In the genomic region with DNA sequence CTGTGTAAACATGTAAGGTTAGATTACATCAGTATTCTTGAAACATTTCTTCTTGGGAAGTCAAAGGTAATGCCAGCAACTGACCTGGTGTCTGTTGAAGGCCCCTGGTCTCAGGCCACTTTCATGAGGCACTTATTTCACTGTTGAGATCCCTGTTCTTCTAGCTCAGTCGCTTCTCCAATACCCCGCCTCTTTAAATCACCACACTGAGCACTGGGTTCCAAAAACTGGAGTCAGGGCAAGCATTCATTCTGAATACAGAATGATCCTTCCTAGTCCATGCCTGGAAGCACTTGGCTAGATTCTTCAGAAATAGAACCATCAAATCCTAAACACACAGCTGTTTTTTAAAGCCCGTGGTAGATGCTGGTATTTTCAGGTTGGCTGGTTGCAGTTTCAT, we compare ENCODE assay signal across 16 mouse cellular contexts. TPM values are rescaled to one million over a fixed set of nuclear protein-coding genes. Genes with fewer than 3 reads are reported as not detected.
DNase-seq lines count a peak whose midpoint lies in the region; ATAC-seq and TF ChIP-seq lines count a peak whose summit lies in the region.
"Had no signal": no experiment of that assay in that cellular context is flagged by ENCODE, and none has a peak within 500 bp of the region (broad histone marks: within the 10 kb centered on the region; RNA-seq: fewer than 3 reads in every experiment).

No protein-coding gene starts in this region.

- peaks cover 8% of the 10 kb centered on the region for H3K4me1 ChIP-seq in heart, adult 2 months (ENCODE audit: control insufficient read depth, insufficient read depth, low read length)
- H3K4me1 ChIP-seq in liver, embryonic 11.5 days (replicated peaks; ENCODE audit: control insufficient read depth, insufficient read depth, low read length), result peaks cover 21% of the 10 kb centered on the region
- H3K4me1 ChIP-seq in brown adipose tissue, adult 24 weeks (ENCODE audit: control insufficient read depth, insufficient read depth, insufficient read length, low read length), result peaks cover 6% of the 10 kb centered on the region; the same call in 1 of the 2 replicates
- H3K4me1 ChIP-seq in liver, postnatal 0 days (ENCODE audit: insufficient read depth), result peaks cover 27% of the 10 kb centered on the region
- peaks cover 15% of the 10 kb centered on the region for H3K4me1 ChIP-seq in midbrain, embryonic 15.5 days

- peak overlapping the region; percentile 90 for H3K27ac ChIP-seq in heart, adult 2 months
- no peak overlapping the region for H3K27ac ChIP-seq in liver, embryonic 11.5 days (ENCODE audit: low read depth, low read length)
- peak overlapping the region; percentile 96; the same call in 1 of the 2 replicates for H3K27ac ChIP-seq in brown adipose tissue, adult 24 weeks (replicated peaks; ENCODE audit: low read depth, low read length)
- peak overlapping the region; percentile 82 for H3K27ac ChIP-seq in liver, postnatal 0 days (ENCODE audit: low read depth)
- H3K27ac ChIP-seq in midbrain, embryonic 15.5 days, result no peak overlapping the region
- H3K27ac ChIP-seq: forebrain, embryonic 15.5 days; hindbrain, embryonic 15.5 days; limb, embryonic 12.5 days; midbrain, embryonic 13.5 days had no signal

- intact Hi-C loops in heart, adult 2 months (cut with DNase I), result loop anchor here (2.0 to 10.0 kb wide), 2 partner anchors 48 to 242 kb away; a partner anchor contains a TSS
- intact Hi-C loops in heart, postnatal 25 days (cut with DNase I), result loop anchor here (2.0 to 10.0 kb wide), 2 partner anchors 48 to 242 kb away; a partner anchor contains a TSS

- H3K4me2 ChIP-seq in liver, embryonic 11.5 days, result peak overlapping the region; percentile 87
- H3K4me2 ChIP-seq in liver, postnatal 0 days (ENCODE audit: low read depth, low read length), result peak overlapping the region; percentile 87; the same call in 1 of the 2 replicates
- H3K4me2 ChIP-seq in midbrain, embryonic 15.5 days, result no peak overlapping the region

- no peak for TF ChIP-seq POLR2A in heart, adult 2 months (IDR thresholded peaks at IDR 0.05; ENCODE audit: insufficient read depth, low read depth, low read length)

- TF ChIP-seq CTCF in heart, adult 2 months (IDR thresholded peaks at IDR 0.05), result no peak
- no peak for TF ChIP-seq CTCF in liver, postnatal 0 days (IDR thresholded peaks at IDR 0.05; ENCODE audit: low read depth)

- 0 out of 2 replicates have a peak, but pooled peaks cover 2% of the 10 kb centered on the region for H3K9me3 ChIP-seq in liver, embryonic 11.5 days (ENCODE audit: control insufficient read depth, low read length)
- H3K9me3 ChIP-seq in liver, postnatal 0 days (ENCODE audit: low read length), result peaks cover 3% of the 10 kb centered on the region; the same call in 1 of the 2 replicates
- no peaks in the 10 kb centered on the region for H3K9me3 ChIP-seq in midbrain, embryonic 15.5 days
- H3K9me3 ChIP-seq: lung, embryonic 15.5 days had no signal

- peaks cover 2% of the 10 kb centered on the region; the same call in 1 of the 2 replicates for H3K79me2 ChIP-seq in heart, adult 2 months (replicated peaks; ENCODE audit: control insufficient read depth, insufficient read depth, low read length)

- DNase-seq in heart, adult 2 months, result no peak
- no peak for DNase-seq in heart, postnatal 25 days (ENCODE audit: low spot score)
- no peak for DNase-seq in liver, embryonic 11.5 days (ENCODE audit: low spot score)
- no peak for DNase-seq in liver
- no peak for DNase-seq in liver, postnatal 0 days
- DNase-seq: B cell, adult 2 months; kidney, postnatal 36 days; thymus, adult 2 months had no signal

- 93% methylated on average over 3 of the region's 3 CpGs for WGBS in heart, adult 2 months
- 71% methylated on average over 3 of the region's 3 CpGs for WGBS in liver, embryonic 11.5 days
- 84% methylated on average over 3 of the region's 3 CpGs for WGBS in liver, postnatal 0 days (ENCODE audit: insufficient replicate concordance)
- WGBS in midbrain, embryonic 15.5 days, result 73% methylated on average over 3 of the region's 3 CpGs

- no peak overlapping the region for H3K4me3 ChIP-seq in heart, adult 2 months
- H3K4me3 ChIP-seq in liver, embryonic 11.5 days (ENCODE audit: low read depth, low read length), result no peak overlapping the region
- no peak overlapping the region for H3K4me3 ChIP-seq in brown adipose tissue, adult 24 weeks (ENCODE audit: insufficient read depth, low read depth, low read length)
- H3K4me3 ChIP-seq in liver, postnatal 0 days (ENCODE audit: low read depth, low read length), result no peak overlapping the region
- H3K4me3 ChIP-seq in midbrain, embryonic 15.5 days, result no peak overlapping the region

- peaks cover 18% of the 10 kb centered on the region for H3K36me3 ChIP-seq in heart, adult 2 months (ENCODE audit: control insufficient read depth, insufficient read depth, low read length)
- no peaks in the 10 kb centered on the region for H3K36me3 ChIP-seq in liver, embryonic 11.5 days (ENCODE audit: control insufficient read depth, insufficient read depth, low read length)
- no peaks in the 10 kb centered on the region for H3K36me3 ChIP-seq in liver, postnatal 0 days (replicated peaks; ENCODE audit: insufficient read depth, low read length)
- no peaks in the 10 kb centered on the region for H3K36me3 ChIP-seq in midbrain, embryonic 15.5 days (replicated peaks)
- H3K36me3 ChIP-seq: embryonic facial prominence, embryonic 13.5 days; forebrain, embryonic 15.5 days; hindbrain, embryonic 15.5 days; limb, embryonic 12.5 days; lung, embryonic 15.5 days; midbrain, embryonic 13.5 days had no signal

- H3K9ac ChIP-seq in heart, adult 2 months (ENCODE audit: low read depth, low read length), result no peak overlapping the region
- H3K9ac ChIP-seq in liver, embryonic 11.5 days (ENCODE audit: low read depth, low read length), result no peak overlapping the region
- no peak overlapping the region for H3K9ac ChIP-seq in liver, postnatal 0 days (replicated peaks)
- H3K9ac ChIP-seq in midbrain, embryonic 15.5 days, result no peak overlapping the region
- H3K9ac ChIP-seq: limb, embryonic 12.5 days had no signal

- no peaks in the 10 kb centered on the region for H3K27me3 ChIP-seq in heart, adult 2 months (ENCODE audit: control insufficient read depth, insufficient read depth, low read length)
- H3K27me3 ChIP-seq in liver, embryonic 11.5 days (replicated peaks; ENCODE audit: control insufficient read depth, insufficient read depth, low read length), result no peaks in the 10 kb centered on the region
- no peaks in the 10 kb centered on the region for H3K27me3 ChIP-seq in liver, postnatal 0 days (ENCODE audit: insufficient read depth, low read length)
- peaks cover 18% of the 10 kb centered on the region for H3K27me3 ChIP-seq in midbrain, embryonic 15.5 days (replicated peaks)
- H3K27me3 ChIP-seq: lung, embryonic 15.5 days had no signal

- no peak for ATAC-seq in liver, embryonic 11.5 days (replicated peaks; ENCODE audit: low FRiP score)
- ATAC-seq in liver, postnatal 0 days, result no peak
- no peak for ATAC-seq in midbrain, embryonic 15.5 days (replicated peaks)

- TF ChIP-seq EP300 in heart, adult 2 months (IDR thresholded peaks at IDR 0.05; ENCODE audit: insufficient read depth, low read depth, low read length), result no peak
- TF ChIP-seq EP300 in liver, postnatal 0 days (IDR thresholded peaks at IDR 0.05; ENCODE audit: low read depth), result no peak

RNA-seq across cellular contexts. Expression of a gene that starts 1.1 kb away (rescaled TPM):
- total RNA-seq in heart, adult 2 months (2021), result 10 to 100 TPM; 38.8 to 44.8 TPM
- polyA plus RNA-seq in heart, adult 2 months (2012; rRNA removed), result 35.6 and 63.3 TPM in 2 replicates
- total RNA-seq in heart, postnatal 25 days (2021), result 10 to 100 TPM; 39.4 to 43.7 TPM
- polyA plus RNA-seq in liver, embryonic 11.5 days (2014; fragmentation: Nextera tagmentation; extraction: Ambion mirVana), result 87.8 and 98.4 TPM in 2 replicates
- polyA plus RNA-seq in brown adipose tissue, adult 24 weeks (2012; ENCODE audit: insufficient read depth, insufficient read length, missing spikeins), result 48.1 and 61.0 TPM in 2 replicates
- polyA plus RNA-seq in liver, postnatal 0 days (2015; fragmentation: Nextera tagmentation; extraction: Ambion mirVana), result 27.7 and 29.2 TPM in 2 replicates
- polyA plus RNA-seq in midbrain, embryonic 15.5 days (2015; fragmentation: Nextera tagmentation; extraction: Ambion mirVana), result 18.0 and 20.1 TPM in 2 replicates

Comparison
In these comparisons a context has a peak if more than half of its experiments do, and no peak if none do; other contexts are left out.
1. H3K27ac ChIP-seq: peak in heart, adult 2 months (single experiment), brown adipose tissue, adult 24 weeks (single experiment) and liver, postnatal 0 days (single experiment); none in liver, embryonic 11.5 days (single experiment) and midbrain, embryonic 15.5 days (single experiment).